13 mouse cellular contexts compared by ENCODE assay signal in genomic region chr13:48863556-48863955, GRCm38 (mm10). TPM values are rescaled to one million over a fixed set of nuclear protein-coding genes. Genes with fewer than 3 reads are reported as not detected.
DNase-seq lines count a peak whose midpoint lies in the region; ATAC-seq and TF ChIP-seq lines count a peak whose summit lies in the region.
"Had no signal": no experiment of that assay in that cellular context is flagged by ENCODE, and none has a peak within 500 bp of the region (broad histone marks: within the 10 kb centered on the region; RNA-seq: fewer than 3 reads in every experiment).

No protein-coding gene starts in this region.

- ATAC-seq in embryonic facial prominence, embryonic 12.5 days (ENCODE audit: insufficient number of reproducible peaks, insufficient read depth, low FRiP score, low TSS enrichment): no peak

- H3K9me3 ChIP-seq in embryonic facial prominence, embryonic 12.5 days: peaks cover 3% of the 10 kb centered on the region; the same call in 1 of the 2 replicates
- no peaks in the 10 kb centered on the region for H3K9me3 ChIP-seq in embryonic facial prominence, embryonic 10.5 days
- H3K9me3 ChIP-seq: heart, embryonic 12.5 days had no signal

- no peak for TF ChIP-seq POLR2A in spleen, adult 2 months (IDR thresholded peaks at IDR 0.05; ENCODE audit: low read depth, low read length)

- H3K4me3 ChIP-seq in embryonic facial prominence, embryonic 12.5 days: no peak overlapping the region
- H3K4me3 ChIP-seq in embryonic facial prominence, embryonic 10.5 days: no peak overlapping the region
- H3K4me3 ChIP-seq in spleen, adult 2 months (ENCODE audit: extremely low read depth, insufficient read depth, insufficient read length): no peak overlapping the region
- H3K4me3 ChIP-seq: erythroblast, embryonic 14.5 days; heart, embryonic 12.5 days had no signal

- DNase-seq in embryonic facial prominence, embryonic 10.5 days (ENCODE audit: low spot score): no peak
- DNase-seq in spleen, adult 2 months (ENCODE audit: low read depth in 1 of 2, low spot score in 2 of 2): no peak
- DNase-seq in spleen, adult 18-20 months: no peak
- peak; percentile 59 for DNase-seq in naive thymus-derived CD4-positive, alpha-beta T cell, adult 2 months (ENCODE audit: low read depth)
- no peak for DNase-seq in testis, postnatal 10 days (ENCODE audit: low spot score)
- no peak for DNase-seq in adrenal gland, adult 2 months
- DNase-seq in right cerebral cortex, postnatal 36 days (ENCODE audit: low spot score in 2 of 2): no peak
- DNase-seq: cerebellum, postnatal 36 days; lung, adult 2 months; retina, postnatal 1 day had no signal

- no peak overlapping the region for H3K9ac ChIP-seq in embryonic facial prominence, embryonic 12.5 days
- H3K9ac ChIP-seq: heart, embryonic 12.5 days had no signal

- H3K4me1 ChIP-seq in embryonic facial prominence, embryonic 12.5 days: peaks cover 48% of the 10 kb centered on the region
- H3K4me1 ChIP-seq in embryonic facial prominence, embryonic 10.5 days: peaks cover 62% of the 10 kb centered on the region
- H3K4me1 ChIP-seq in spleen, adult 2 months (ENCODE audit: control insufficient read depth, insufficient read depth, insufficient read length): peaks cover 35% of the 10 kb centered on the region

- peak overlapping the region; percentile 30; the same call in 1 of the 2 replicates for H3K27ac ChIP-seq in embryonic facial prominence, embryonic 12.5 days
- no peak overlapping the region for H3K27ac ChIP-seq in embryonic facial prominence, embryonic 10.5 days (replicated peaks)
- H3K27ac ChIP-seq in spleen, adult 2 months (ENCODE audit: insufficient read depth, low read length): 0 out of 2 replicates have a peak overlapping the region, but pooled peaks have one; percentile 1

- H3K36me3 ChIP-seq in embryonic facial prominence, embryonic 12.5 days: 0 out of 2 replicates have a peak, but pooled peaks cover 2% of the 10 kb centered on the region
- peaks cover 16% of the 10 kb centered on the region for H3K36me3 ChIP-seq in embryonic facial prominence, embryonic 10.5 days (replicated peaks)
- no peaks in the 10 kb centered on the region for H3K36me3 ChIP-seq in spleen, adult 2 months (ENCODE audit: control insufficient read depth, insufficient read depth, low read length)
- H3K36me3 ChIP-seq: heart, embryonic 12.5 days had no signal

- no peak overlapping the region for H3K4me2 ChIP-seq in embryonic facial prominence, embryonic 12.5 days (replicated peaks)
- H3K4me2 ChIP-seq: heart, embryonic 12.5 days had no signal

- TF ChIP-seq CTCF in spleen, adult 2 months (IDR thresholded peaks at IDR 0.05; ENCODE audit: extremely low read depth, insufficient read depth, insufficient read length, insufficient replicate concordance): no peak

- H3K27me3 ChIP-seq in embryonic facial prominence, embryonic 12.5 days: no peaks in the 10 kb centered on the region
- no peaks in the 10 kb centered on the region for H3K27me3 ChIP-seq in embryonic facial prominence, embryonic 10.5 days (replicated peaks; ENCODE audit: low read depth, poor library complexity, severe bottlenecking)
- no peaks in the 10 kb centered on the region for H3K27me3 ChIP-seq in spleen, adult 2 months (ENCODE audit: control insufficient read depth, insufficient read depth, low read length)
- H3K27me3 ChIP-seq: heart, embryonic 12.5 days had no signal

- WGBS in embryonic facial prominence, embryonic 12.5 days: 50% methylated on average over 9 of the region's 9 CpGs
- 77% methylated on average over 9 of the region's 9 CpGs for WGBS in embryonic facial prominence, embryonic 10.5 days
- WGBS in spleen, adult 2 months: 22% methylated on average over 9 of the region's 9 CpGs

RNA-seq across cellular contexts. Expression of gene Phf2, which starts 7.4 kb away (rescaled TPM):
- 10.4 and 12.1 TPM in 2 replicates for polyA plus RNA-seq in embryonic facial prominence, embryonic 12.5 days (2016; fragmentation: Nextera tagmentation; extraction: Ambion mirVana)
- 7.5 and 8.1 TPM in 2 replicates for polyA plus RNA-seq in embryonic facial prominence, embryonic 10.5 days (2016; fragmentation: Nextera tagmentation; extraction: Ambion mirVana)
- 16.4 and 18.6 TPM in 2 replicates for polyA plus RNA-seq in spleen, adult 2 months (2012; rRNA removed)
- total RNA-seq in adrenal gland, adult 2 months (2021): 10 to 100 TPM; 41.2 to 42.9 TPM
- 19.5 and 22.2 TPM in 2 replicates for polyA plus RNA-seq in adrenal gland, adult 2 months (2012; rRNA removed)
